Mouse (Mus musculus): ENCODE measurements around the gene Tmem231. TPM values are rescaled to one million over a fixed set of nuclear protein-coding genes. Genes with fewer than 3 reads are reported as not detected.

Tmem231 gene
- total RNA-seq, 1 experiment from 2014 or later, result 0.47 TPM

DNA sequence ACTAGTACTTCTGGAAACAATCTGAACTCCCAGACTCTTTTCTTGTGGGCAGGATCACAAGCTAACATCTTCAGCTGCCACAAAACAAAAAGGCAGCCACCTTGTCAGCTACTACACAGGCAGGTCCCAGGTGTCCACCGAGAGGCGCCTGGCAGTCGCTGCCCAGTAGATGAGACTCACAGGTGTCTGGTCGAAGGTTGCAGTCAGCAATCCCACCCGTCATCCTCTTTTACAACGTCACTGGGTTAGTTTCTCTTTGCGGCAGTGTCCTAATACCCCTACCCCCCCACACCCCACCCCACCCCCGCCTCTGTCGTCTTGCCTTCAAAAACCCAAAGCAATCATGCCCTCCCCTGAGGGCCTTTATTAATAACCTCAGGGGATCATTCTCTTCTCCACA lies 57.9 kb downstream of the Tmem231 start:
- ATAC-seq (ENCODE audit: extremely low read depth, insufficient number of reproducible peaks, low FRiP score, poor library complexity, severe bottlenecking), result no peak

DNA sequence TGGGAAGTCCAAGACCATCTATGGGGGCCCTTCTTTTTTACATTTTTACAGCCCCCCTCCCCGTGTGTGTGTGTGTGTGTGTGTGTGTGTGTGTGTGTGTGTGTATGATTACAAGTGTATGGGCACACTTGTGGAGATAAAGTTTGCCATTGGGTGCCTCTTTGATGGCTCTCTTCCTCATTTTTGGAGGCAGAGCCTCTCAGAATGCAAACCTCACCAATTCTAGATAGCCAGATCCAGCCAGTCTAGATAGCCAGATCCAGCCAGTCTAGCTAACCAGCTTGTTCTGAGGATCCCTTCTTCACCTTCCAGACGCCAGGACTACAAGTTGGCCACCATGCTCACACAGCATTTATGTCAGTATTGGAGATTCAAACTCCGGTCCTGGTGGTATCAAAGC lies 62.4 kb downstream of the Tmem231 start:
- ATAC-seq (ENCODE audit: extremely low read depth, insufficient number of reproducible peaks, low FRiP score, poor library complexity, severe bottlenecking), result no peak

DNA sequence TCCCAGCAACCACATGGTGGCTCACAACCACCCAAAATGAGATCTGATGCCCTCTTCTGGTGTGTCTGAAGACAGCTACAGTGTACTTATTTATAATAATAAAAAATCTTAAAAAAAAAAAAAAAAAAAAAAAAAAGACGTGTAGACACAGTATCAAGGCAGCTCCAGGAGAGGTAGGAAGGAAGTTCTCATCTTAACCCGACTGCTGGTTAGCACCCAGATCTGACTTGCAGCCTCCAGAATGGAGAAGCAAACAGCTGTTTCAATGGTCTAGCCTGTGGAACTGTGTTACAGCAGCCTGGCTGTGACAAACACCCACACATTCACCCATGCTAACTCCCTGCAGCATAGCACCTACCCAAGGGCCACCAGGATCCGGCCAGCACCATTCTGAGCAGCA lies 63.3 kb downstream of the Tmem231 start:
- no peak for ATAC-seq (ENCODE audit: extremely low read depth, insufficient number of reproducible peaks, low FRiP score, poor library complexity, severe bottlenecking)

DNA sequence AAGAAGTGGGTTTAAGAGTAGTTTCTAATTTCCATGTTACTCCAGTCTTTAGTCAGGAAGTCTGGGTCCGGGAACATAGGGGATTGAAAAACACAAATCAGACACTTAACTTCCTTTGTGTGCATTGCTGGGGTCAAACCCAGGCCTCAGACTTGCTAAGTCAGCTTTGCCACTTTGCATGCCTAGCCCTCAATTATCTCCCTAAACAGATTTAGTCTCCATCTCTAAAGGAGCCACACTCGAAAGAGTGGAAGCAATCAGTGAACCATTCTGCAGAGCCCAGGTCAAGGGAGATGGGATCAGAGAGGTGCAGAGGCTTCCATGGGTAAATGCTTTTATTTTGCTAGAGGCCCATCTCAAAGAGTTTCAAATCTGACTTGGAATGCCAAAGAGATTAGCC lies 65.0 kb downstream of the Tmem231 start:
- no peak for ATAC-seq (ENCODE audit: extremely low read depth, insufficient number of reproducible peaks, low FRiP score, poor library complexity, severe bottlenecking)

DNA sequence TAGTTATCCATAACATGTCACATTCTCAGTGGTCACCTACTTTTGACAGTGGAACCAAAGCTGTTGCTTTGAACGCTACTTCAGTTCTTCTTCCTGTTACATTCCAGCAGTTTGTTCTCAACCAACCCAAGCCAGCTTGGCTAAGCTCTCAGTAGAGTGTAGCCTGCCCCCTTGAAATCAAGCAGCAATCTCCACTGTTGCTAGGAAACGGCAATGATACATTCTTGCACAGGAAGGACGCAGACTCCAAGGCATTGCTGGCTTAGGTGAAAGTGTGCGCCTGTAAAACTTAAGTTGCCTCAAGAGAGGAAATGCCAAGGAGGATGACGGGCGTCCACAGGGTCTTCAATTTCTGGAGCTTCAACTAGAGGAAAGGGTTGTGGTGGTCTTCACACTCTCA lies 67.8 kb downstream of the Tmem231 start:
- no peak for ATAC-seq (ENCODE audit: extremely low read depth, insufficient number of reproducible peaks, low FRiP score, poor library complexity, severe bottlenecking)

DNA sequence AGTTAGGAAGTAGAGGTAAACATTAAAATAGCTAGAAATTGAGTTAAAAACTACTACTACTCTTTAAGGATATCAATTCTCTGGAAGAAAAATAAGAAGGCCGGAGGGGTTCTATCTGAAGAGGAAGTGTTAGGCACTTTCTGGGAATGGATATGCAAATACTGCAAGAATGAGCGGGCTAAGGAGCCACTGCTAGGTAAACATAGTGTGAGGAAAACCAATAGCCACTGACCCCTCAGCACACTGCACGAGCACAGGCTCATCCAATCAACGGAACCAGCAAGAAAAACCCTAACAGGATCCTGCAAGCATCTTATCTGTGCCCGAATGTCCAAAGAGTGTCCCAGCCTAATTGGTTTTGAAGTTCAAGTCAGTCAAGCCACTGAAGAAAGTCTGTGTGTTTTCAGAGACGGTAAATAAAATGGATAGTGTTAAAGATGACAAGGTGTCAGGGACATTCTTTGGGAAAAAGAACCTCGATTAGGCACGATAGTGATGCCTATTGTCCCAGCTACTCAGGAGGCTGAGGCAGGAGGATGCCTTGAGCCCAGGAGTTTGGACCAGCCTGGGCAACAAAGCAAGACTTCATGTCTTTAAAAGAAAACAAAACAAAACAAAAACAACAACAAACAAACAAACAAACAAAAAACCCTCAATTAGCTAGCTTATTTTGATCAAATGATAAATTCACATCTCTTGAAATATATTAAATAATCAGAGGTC lies 68.4 kb downstream of the Tmem231 start:
- ATAC-seq (ENCODE audit: extremely low read depth, insufficient number of reproducible peaks, low FRiP score, poor library complexity, severe bottlenecking), result no peak

DNA sequence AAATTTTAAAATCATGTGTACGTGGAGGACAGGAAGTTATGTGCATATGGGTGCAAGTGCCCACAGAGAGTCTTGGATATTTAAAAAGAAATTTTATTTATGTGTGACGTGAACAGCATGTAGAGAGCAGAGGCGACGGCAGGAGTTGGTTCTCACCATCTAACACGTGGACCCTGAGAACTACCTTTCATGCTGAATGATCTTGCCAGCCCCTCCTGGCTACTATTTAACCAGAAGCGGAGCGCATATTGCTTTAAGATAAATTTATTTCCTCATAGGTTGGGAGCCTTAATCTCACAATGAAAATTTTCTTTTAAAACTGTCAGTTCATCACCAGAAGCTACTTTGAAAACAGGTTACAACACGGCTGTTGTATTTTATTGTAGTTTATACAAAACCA lies 69.0 kb downstream of the Tmem231 start:
- ATAC-seq (ENCODE audit: extremely low read depth, insufficient number of reproducible peaks, low FRiP score, poor library complexity, severe bottlenecking), result no peak

DNA sequence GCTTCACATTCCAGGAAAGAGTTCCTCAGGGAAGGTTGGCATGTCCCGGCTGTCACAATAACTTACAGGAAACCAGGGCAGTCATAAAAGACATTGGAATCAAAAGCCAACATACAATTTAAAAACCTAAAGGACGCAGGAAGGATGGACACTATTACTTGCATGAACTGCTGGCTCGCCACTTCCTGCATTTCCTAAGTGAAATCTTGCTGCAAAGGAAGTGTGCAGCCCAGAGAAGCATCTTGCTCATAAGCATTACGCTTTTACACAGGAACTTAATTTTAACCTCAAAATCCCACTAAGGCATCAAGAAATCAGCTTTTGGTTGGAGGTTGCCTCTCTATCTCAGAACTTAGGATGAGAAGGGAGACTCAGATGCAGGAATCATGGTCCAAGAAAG lies 70.4 kb downstream of the Tmem231 start:
- no peak for ATAC-seq (ENCODE audit: extremely low read depth, insufficient number of reproducible peaks, low FRiP score, poor library complexity, severe bottlenecking)

Other genes with a start within 250 kb of the Tmem231 start
- not detected in 2 replicates for gene Ctrb1, start 242.9 kb downstream of the Tmem231 start, total RNA-seq (2017)
- 0.23 TPM in 1 of 2 replicates, not detected in the other for gene Bcar1, start 190.1 kb downstream of the Tmem231 start, total RNA-seq (2017)
- 78.2 and 89.3 TPM in 2 replicates for gene Cfdp1, start 79.6 kb downstream of the Tmem231 start, total RNA-seq (2017)
- gene Tmem170, start 57.1 kb downstream of the Tmem231 start, total RNA-seq (2017), result 3.7 and 4.1 TPM in 2 replicates
- gene Chst5, start 23.4 kb downstream of the Tmem231 start, total RNA-seq (2017), result not detected in 2 replicates
- 76.9 and 79.2 TPM in 2 replicates for gene Gabarapl2, start 6.8 kb upstream of the Tmem231 start, total RNA-seq (2017)
- 4.9 and 8.3 TPM in 2 replicates for gene Adat1, start 58.4 kb upstream of the Tmem231 start, total RNA-seq (2017)
- 48.9 and 54.5 TPM in 2 replicates for gene Kars, start 77.4 kb upstream of the Tmem231 start, total RNA-seq (2017)
- gene Terf2ip, start 77.5 kb upstream of the Tmem231 start, total RNA-seq (2017), result 16.9 and 24.1 TPM in 2 replicates
- 0.35 TPM in 1 of 2 replicates, not detected in the other for gene Gm6793, start 81.2 kb upstream of the Tmem231 start, total RNA-seq (2017)